Mouse (Mus musculus) CD8-positive naive resting alpha-beta T cell, adult 2 months (primary cell): ENCODE measurements around the gene Ghr.

Source experiments
- DNase-seq, 2 experiments: peaks; one replicate each; pipeline ENCODE4 v3.0.0; 2022; ENCODE audit warnings: low read depth in 2 of 2, low spot score in 2 of 2

Ghr gene

GRCm38 (mm10) chr15:3582807-3583636 is at the start of gene Ghr:
TSS of gene Ghr (minus strand) at chr15:3583492.
- DNase-seq: peak in 1 of 2 experiments; percentile 7

- no peak for DNase-seq
Observed at GRCm38 (mm10) chr15:3622746-3623145, 39.5 kb upstream of the Ghr start.

GRCm38 (mm10) chr15:3620368-3620767 is 37.1 kb upstream of the Ghr start:
- DNase-seq: no peak

- DNase-seq: no peak
Observed at GRCm38 (mm10) chr15:3618311-3618710, 35.0 kb upstream of the Ghr start.

GRCm38 (mm10) chr15:3611961-3612360 is 28.7 kb upstream of the Ghr start:
- no peak for DNase-seq

- DNase-seq: no peak
Observed at GRCm38 (mm10) chr15:3607951-3608350, 24.7 kb upstream of the Ghr start.

GRCm38 (mm10) chr15:3602098-3602486 is 18.8 kb upstream of the Ghr start:
- DNase-seq: no peak

- DNase-seq: no peak
Observed at GRCm38 (mm10) chr15:3601422-3602097, 18.3 kb upstream of the Ghr start.

- DNase-seq: no peak
Observed at GRCm38 (mm10) chr15:3587879-3588278, 4.6 kb upstream of the Ghr start.

GRCm38 (mm10) chr15:3584361-3584760 is 1.1 kb upstream of the Ghr start:
- DNase-seq: no peak

- no peak for DNase-seq
Observed at GRCm38 (mm10) chr15:3581861-3582806, 1.2 kb downstream of the Ghr start.

GRCm38 (mm10) chr15:3581337-3581736 is 2.0 kb downstream of the Ghr start:
- no peak for DNase-seq

- no peak for DNase-seq
Observed at GRCm38 (mm10) chr15:3580216-3580615, 3.1 kb downstream of the Ghr start.

GRCm38 (mm10) chr15:3578286-3578980 is 4.9 kb downstream of the Ghr start:
- DNase-seq: no peak

GRCm38 (mm10) chr15:3569178-3569903 is 14.0 kb downstream of the Ghr start:
- no peak for DNase-seq

- no peak for DNase-seq
Observed at GRCm38 (mm10) chr15:3564570-3564969, 18.7 kb downstream of the Ghr start.

- DNase-seq: no peak
Observed at GRCm38 (mm10) chr15:3563929-3564516, 19.3 kb downstream of the Ghr start.

- no peak for DNase-seq
Observed at GRCm38 (mm10) chr15:3563473-3563872, 19.8 kb downstream of the Ghr start.

- DNase-seq: no peak
Observed at GRCm38 (mm10) chr15:3558524-3558923, 24.8 kb downstream of the Ghr start.

- no peak for DNase-seq
Observed at GRCm38 (mm10) chr15:3544289-3544688, 39.0 kb downstream of the Ghr start.
